Mouse (Mus musculus) midbrain, embryonic 12.5 days (tissue): ENCODE measurements at regions not wholly inside any gene's neighbourhood (a gene's known extent, or its start where the extent isn't known, plus 50 kb on each side); places are given as distances from the start of the nearest gene placed in this dataset.

ENCODE experiments used
- ATAC-seq: fragments of 200-750 bp; cut with Nextera tagmentation; 2 replicates; pipeline ENCODE4 v1.8.0; 2017; ENCODE audit warnings: low read depth, moderate TSS enrichment, moderate library complexity; ENCODE audit not compliant: low FRiP score
- H3K27ac ChIP-seq: fragments of 300-500 bp; sonication (generic); replicated peaks from 2 replicates; pipeline ENCODE4 v1.5.1; 2016; ENCODE audit warnings: mild to moderate bottlenecking
- H3K27me3 ChIP-seq: fragments of 300-500 bp; sonication (generic); 2 replicates; pipeline ENCODE4 v1.6.1; 2016; ENCODE audit warnings: mild to moderate bottlenecking
- H3K36me3 ChIP-seq: fragments of 300-500 bp; sonication (generic); 2 replicates; pipeline ENCODE4 v1.6.1; 2016
- H3K4me1 ChIP-seq: fragments of 300-500 bp; sonication (generic); 2 replicates; pipeline ENCODE4 v1.6.1; 2016
- H3K4me2 ChIP-seq: fragments of 300-500 bp; sonication (generic); replicated peaks from 2 replicates; pipeline ENCODE4 v1.6.1; 2016; ENCODE audit warnings: mild to moderate bottlenecking, moderate library complexity
- H3K4me3 ChIP-seq: fragments of 300-500 bp; sonication (generic); 2 replicates; pipeline ENCODE4 v1.5.1; 2016; ENCODE audit warnings: mild to moderate bottlenecking
- H3K9ac ChIP-seq: fragments of 300-500 bp; sonication (generic); replicated peaks from 2 replicates; pipeline ENCODE4 v1.6.1; 2016; ENCODE audit warnings: mild to moderate bottlenecking, moderate library complexity
- H3K9me3 ChIP-seq: fragments of 300-500 bp; sonication (generic); 2 replicates; pipeline ENCODE4 v1.6.1; 2016; ENCODE audit warnings: mild to moderate bottlenecking
- WGBS: fragments of 180-500 bp; shearing (Covaris S2); methylation state at CpG from one replicate; pipeline ENCODE4 v1.1.7; 2016; 5-methylcytosine and 5-hydroxymethylcytosine counted together

DNA sequence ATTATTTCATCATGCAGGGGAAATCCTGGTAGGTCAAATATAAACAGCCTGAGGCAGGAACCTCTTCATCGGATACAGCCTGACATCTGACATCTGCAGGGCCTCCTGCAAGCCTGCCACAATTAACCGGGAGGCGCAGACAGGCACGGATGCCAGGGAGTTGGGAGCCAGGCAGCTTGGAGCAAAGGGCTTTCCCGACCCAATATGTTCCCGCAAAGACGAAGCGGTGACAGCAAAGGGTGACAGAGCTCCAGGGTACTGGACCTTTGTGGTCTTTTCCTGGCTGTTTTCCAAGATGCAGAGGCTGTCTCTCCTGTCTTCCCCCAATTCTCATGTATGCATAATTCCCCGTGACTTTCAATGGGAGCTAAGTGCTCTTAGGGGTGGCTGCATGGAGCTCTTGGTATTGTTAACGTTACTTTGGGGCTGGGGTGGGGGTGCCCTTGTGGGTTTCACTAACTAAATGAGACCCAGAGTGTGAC lies 55.4 kb upstream of the Lhx8 start:
- Histone ChIP-seq H3K4me2 (peak overlapping the region; percentile 29), H3K27ac (no peak overlapping the region), H3K4me3 (no peak overlapping the region), H3K36me3 (no peaks in the 10 kb centered on the region), H3K9ac (no peak overlapping the region; the same call in 1 of the 2 replicates), H3K27me3 (peaks cover 18% of the 10 kb centered on the region; the same call in 1 of the 2 replicates), H3K4me1 (peaks cover 45% of the 10 kb centered on the region), H3K9me3 (no peaks in the 10 kb centered on the region)
- ATAC-seq, result peak; percentile 68
- WGBS, result 4% methylated on average over 10 of the region's 10 CpGs

DNA sequence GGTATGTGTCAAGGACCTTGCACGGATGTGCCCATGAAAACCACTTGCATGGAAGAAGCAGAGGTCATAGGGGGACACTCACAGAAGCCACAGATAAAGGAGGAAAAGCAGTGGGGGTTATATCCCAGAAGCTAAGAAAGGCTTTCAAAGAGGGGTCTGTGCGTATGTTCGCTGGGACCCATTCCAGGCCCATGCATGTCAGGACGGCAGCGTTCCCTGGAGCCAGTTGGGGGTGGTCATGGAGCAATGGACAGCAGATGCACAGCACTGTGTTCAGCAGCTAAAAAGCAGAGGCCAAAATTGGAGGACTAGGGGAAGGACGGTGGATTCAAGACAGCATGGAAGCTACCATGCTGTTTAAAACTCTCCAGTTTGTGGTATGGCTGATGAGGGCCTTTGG lies 52.4 kb upstream of the Lhx8 start:
- no peak overlapping the region for H3K9ac ChIP-seq
- no peak overlapping the region for H3K27ac ChIP-seq
- H3K4me2 ChIP-seq, result no peak overlapping the region
- no peaks in the 10 kb centered on the region for H3K9me3 ChIP-seq
- WGBS, result 80% methylated on average over 6 of the region's 6 CpGs
- peaks cover 11% of the 10 kb centered on the region; the same call in 1 of the 2 replicates for H3K27me3 ChIP-seq
- H3K4me1 ChIP-seq, result peaks cover 28% of the 10 kb centered on the region
- ATAC-seq, result no peak
- H3K36me3 ChIP-seq, result no peaks in the 10 kb centered on the region
- no peak overlapping the region for H3K4me3 ChIP-seq

DNA sequence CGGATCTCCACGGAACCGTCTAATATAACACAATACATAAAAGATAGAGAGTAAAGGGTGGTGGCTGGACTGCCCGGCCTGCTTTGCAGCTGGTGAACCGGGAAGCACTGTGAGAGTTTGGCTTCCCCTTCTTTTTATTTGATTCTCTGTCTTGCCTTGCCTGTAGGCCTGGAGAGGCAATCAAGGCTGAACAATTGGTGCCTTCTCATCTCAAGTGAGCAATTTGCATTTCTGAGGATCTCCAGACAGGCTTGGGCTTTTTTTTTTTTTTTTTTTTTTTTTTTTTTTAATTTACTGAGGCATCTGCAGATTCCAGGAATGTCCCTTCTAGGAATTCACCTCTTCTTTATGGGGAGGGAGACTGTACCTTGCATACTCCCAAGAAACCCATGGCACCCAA lies 51.1 kb upstream of the Lhx8 start:
- no peak overlapping the region for H3K4me3 ChIP-seq
- H3K9ac ChIP-seq, result no peak overlapping the region
- peaks cover 20% of the 10 kb centered on the region for H3K4me1 ChIP-seq
- H3K27me3 ChIP-seq, result peaks cover 11% of the 10 kb centered on the region; the same call in 1 of the 2 replicates
- H3K27ac ChIP-seq, result no peak overlapping the region
- H3K36me3 ChIP-seq, result no peaks in the 10 kb centered on the region
- WGBS, result 16% methylated on average over 5 of the region's 5 CpGs
- H3K9me3 ChIP-seq, result no peaks in the 10 kb centered on the region
- no peak overlapping the region for H3K4me2 ChIP-seq
- ATAC-seq, result peak; percentile 21
